Mouse (Mus musculus): ENCODE data around the gene Hist1h4a.
"Not testable (repeated sequence)": the region's sequence is repeated elsewhere in the genome, so short reads cannot be mapped to it uniquely, and the experiment has no call there.

- TF ChIP-seq CTCF, EP300 (IDR thresholded peaks at IDR 0.05; ENCODE audit: low read depth): not testable (repeated sequence)
Observed at GRCm38 (mm10) chr13:23752067-23752741, 8.8 kb downstream of the Hist1h4a start, which contains the start of gene Hist1h3b.

All from heart, postnatal 0 days (tissue).